Mouse (Mus musculus) forebrain, postnatal 0 days (tissue): ENCODE results near the gene Smurf2. TPM values are rescaled to one million over a fixed set of nuclear protein-coding genes. Genes with fewer than 3 reads are reported as not detected.
A peak's percentile ranks its signal among the peaks of the same experiment; 100 is the strongest.

ENCODE experiments used
- ATAC-seq: fragments of 200-750 bp; cut with Nextera tagmentation; 2 replicates; pipeline ENCODE4 v1.8.0; 2017; ENCODE audit warnings: mild to moderate bottlenecking, moderate library complexity
- DNase-seq: peaks from one replicate; pipeline ENCODE4 v3.0.0-alpha.2; 2015
- H3K27ac ChIP-seq: fragments of 300-500 bp; sonication (generic); 2 replicates; pipeline ENCODE4 v1.5.1; 2014; ENCODE audit warnings: low read depth, mild to moderate bottlenecking, antibody characterized with exemption, low read length, moderate library complexity, mixed read lengths
- H3K27me3 ChIP-seq: fragments of 300-500 bp; sonication (generic); 2 replicates; pipeline ENCODE4 v1.6.1; 2014; ENCODE audit warnings: mild to moderate bottlenecking, low read length, mixed read lengths; ENCODE audit not compliant: insufficient read depth
- H3K36me3 ChIP-seq: fragments of 300-500 bp; sonication (generic); 2 replicates; pipeline ENCODE4 v1.6.1; 2014; ENCODE audit warnings: mild to moderate bottlenecking, moderate library complexity; ENCODE audit not compliant: insufficient read depth
- H3K4me1 ChIP-seq: fragments of 300-500 bp; sonication (generic); 2 replicates; pipeline ENCODE4 v1.6.1; 2014; ENCODE audit warnings: antibody characterized with exemption; ENCODE audit not compliant: insufficient read depth
- H3K4me2 ChIP-seq: fragments of 300-500 bp; sonication (generic); 2 replicates; pipeline ENCODE4 v1.6.1; 2014; ENCODE audit warnings: low read depth, mild to moderate bottlenecking, moderate library complexity
- H3K4me3 ChIP-seq: fragments of 300-500 bp; sonication (generic); 2 replicates; pipeline ENCODE4 v1.5.1; 2014; ENCODE audit warnings: low read depth, low read length, mixed read lengths
- H3K9ac ChIP-seq: fragments of 300-500 bp; sonication (generic); 2 replicates; pipeline ENCODE4 v1.6.1; 2014; ENCODE audit warnings: mild to moderate bottlenecking
- H3K9me3 ChIP-seq: fragments of 300-500 bp; sonication (generic); 2 replicates; pipeline ENCODE4 v1.6.1; 2016; ENCODE audit warnings: low read length
- CTCF ChIP-seq: sonication (generic); IDR thresholded peaks from 2 replicates; pipeline ENCODE4 v1.5.1; 2016; ENCODE audit warnings: antibody characterized with exemption, control low read depth, low read depth
- WGBS: fragments of 180-500 bp; shearing (Covaris S2); extraction: QIAGEN DNeasy Blood & Tissue Kit; methylation state at CpG from one replicate; pipeline ENCODE4 v1.1.7; 2014; 5-methylcytosine and 5-hydroxymethylcytosine counted together
- polyA plus RNA-seq: library from polyadenylated mRNA; unstranded; fragments of >200 nt; fragmentation: Nextera tagmentation; extraction: Ambion mirVana; gene quantifications from 2 replicates; pipeline ENCODE4 v1.2.1, GENCODE M21; 2015
- total RNA-seq: library from RNA; depleted of rRNA; stranded (reverse); fragments of >200 nt; gene quantifications from 2 replicates; pipeline ENCODE4 v1.2.3, GENCODE M21; 2014

The Smurf2 gene
- total and polyA plus RNA-seq, 2 experiments from 2014 or later: 7.4 to 44.3 TPM

DNA sequence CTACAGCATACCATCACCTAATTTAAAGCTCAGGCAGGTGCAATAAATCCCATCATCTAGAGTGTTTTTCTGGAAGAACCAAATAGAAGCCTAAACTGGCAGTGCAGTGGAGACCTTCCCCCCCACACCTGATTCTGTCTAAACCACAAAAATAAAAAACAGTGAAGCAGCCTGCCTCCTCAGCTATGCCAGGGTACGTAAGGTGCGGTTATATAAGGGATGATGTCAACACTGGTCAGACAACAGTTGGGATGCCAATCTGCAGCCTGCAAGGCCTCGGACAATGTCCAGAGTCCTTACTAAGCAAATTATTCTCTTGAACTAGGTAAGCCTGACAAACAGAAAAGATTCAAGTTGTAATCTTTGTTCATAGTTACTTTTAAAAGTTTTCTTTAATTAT is 78.5 kb downstream of the Smurf2 start:
- H3K27me3 ChIP-seq: no peaks in the 10 kb centered on the region
- no peak overlapping the region for H3K4me3 ChIP-seq
- DNase-seq (no peak), ATAC-seq (no peak)
- no peaks in the 10 kb centered on the region for H3K4me1 ChIP-seq
- no peak for TF ChIP-seq CTCF
- peaks cover 25% of the 10 kb centered on the region for H3K36me3 ChIP-seq
- no peak overlapping the region for H3K9ac ChIP-seq
- 95% methylated on average over 3 of the region's 3 CpGs for WGBS
- H3K4me2 ChIP-seq: no peak overlapping the region
- no peak overlapping the region for H3K27ac ChIP-seq
- no peaks in the 10 kb centered on the region for H3K9me3 ChIP-seq

DNA sequence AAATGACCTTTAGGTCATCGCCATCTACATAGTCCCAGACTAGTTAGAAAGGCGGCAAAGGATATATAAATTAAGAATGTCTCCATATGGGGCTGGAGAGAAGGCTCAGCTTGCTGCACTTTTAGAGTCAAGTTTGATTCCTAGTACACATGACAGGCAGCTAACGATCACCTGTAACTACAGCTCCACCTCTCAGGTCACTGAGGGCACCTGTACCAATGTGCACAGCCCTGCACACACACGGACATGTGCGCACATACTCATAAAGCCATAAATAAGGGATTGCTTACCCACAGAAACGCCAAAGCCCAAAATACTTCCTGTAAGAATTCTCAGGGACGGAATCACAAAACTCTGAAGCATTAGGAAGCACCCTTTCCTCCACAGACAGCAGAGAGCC is 92.4 kb downstream of the Smurf2 start:
- no peak for TF ChIP-seq CTCF
- Histone ChIP-seq H3K4me1 (no peaks in the 10 kb centered on the region), H3K36me3 (peaks cover 45% of the 10 kb centered on the region), H3K4me3 (no peak overlapping the region), H3K4me2 (no peak overlapping the region), H3K9ac (no peak overlapping the region), H3K27ac (no peak overlapping the region), H3K9me3 (no peaks in the 10 kb centered on the region), H3K27me3 (no peaks in the 10 kb centered on the region)
- no peak for ATAC-seq
- no peak for DNase-seq
- WGBS: 96% methylated on average over 7 of the region's 7 CpGs

DNA sequence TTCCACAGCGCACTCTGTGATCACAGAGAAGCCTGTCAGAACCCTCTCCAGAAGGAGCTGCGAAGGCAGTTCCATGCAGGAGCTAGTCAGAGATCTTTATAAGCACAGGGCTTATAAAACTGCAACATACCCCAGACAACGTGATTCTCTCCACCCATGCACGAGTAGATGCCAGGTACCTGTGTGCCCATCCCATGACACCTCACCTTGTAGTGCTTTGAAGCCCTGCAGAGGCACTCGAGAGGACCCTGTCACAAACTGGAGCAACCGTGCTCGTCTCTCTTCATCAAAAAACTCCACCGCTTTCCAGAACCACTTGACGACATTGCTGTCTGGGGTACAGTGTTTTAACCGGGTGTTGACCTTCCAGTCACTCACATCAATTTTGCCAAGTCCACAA is 96.1 kb downstream of the Smurf2 start:
- DNase-seq: no peak
- 94% methylated on average over 10 of the region's 10 CpGs for WGBS

DNA sequence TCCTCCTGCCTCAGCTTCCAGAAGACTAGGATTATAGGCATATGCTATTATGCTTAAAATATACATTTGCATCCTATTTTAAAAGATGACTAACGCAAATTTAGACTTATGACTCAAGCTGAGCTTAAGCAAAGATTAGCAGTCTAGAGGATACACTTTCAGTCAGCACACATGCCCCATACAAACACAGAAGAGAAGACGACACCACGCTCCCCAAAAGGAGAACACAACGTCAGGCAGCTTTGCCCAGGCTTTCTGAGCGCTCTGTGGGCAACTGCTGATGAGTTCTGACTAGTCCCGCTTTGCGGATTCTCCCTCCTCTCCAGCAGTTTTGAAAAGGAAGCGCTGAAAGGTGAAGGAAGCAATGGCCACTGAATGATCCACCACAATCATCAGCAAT is 96.8 kb downstream of the Smurf2 start:
- H3K4me2 ChIP-seq: no peak overlapping the region
- no peaks in the 10 kb centered on the region for H3K9me3 ChIP-seq
- no peaks in the 10 kb centered on the region for H3K27me3 ChIP-seq
- H3K4me1 ChIP-seq: no peaks in the 10 kb centered on the region
- ATAC-seq: no peak
- 90% methylated on average over 8 of the region's 8 CpGs for WGBS
- DNase-seq: no peak
- TF ChIP-seq CTCF: no peak
- no peak overlapping the region for H3K9ac ChIP-seq
- H3K4me3 ChIP-seq: no peak overlapping the region
- peaks cover 44% of the 10 kb centered on the region for H3K36me3 ChIP-seq
- no peak overlapping the region for H3K27ac ChIP-seq

More for the DNA sequence above, 96.1 kb downstream of the Smurf2 start:
- Histone ChIP-seq H3K36me3 (peaks cover 41% of the 10 kb centered on the region), H3K4me2 (no peak overlapping the region), H3K4me3 (no peak overlapping the region), H3K9me3 (no peaks in the 10 kb centered on the region), H3K4me1 (no peaks in the 10 kb centered on the region), H3K27me3 (no peaks in the 10 kb centered on the region), H3K9ac (no peak overlapping the region), H3K27ac (no peak overlapping the region)
- no peak for ATAC-seq
- no peak for TF ChIP-seq CTCF

DNA sequence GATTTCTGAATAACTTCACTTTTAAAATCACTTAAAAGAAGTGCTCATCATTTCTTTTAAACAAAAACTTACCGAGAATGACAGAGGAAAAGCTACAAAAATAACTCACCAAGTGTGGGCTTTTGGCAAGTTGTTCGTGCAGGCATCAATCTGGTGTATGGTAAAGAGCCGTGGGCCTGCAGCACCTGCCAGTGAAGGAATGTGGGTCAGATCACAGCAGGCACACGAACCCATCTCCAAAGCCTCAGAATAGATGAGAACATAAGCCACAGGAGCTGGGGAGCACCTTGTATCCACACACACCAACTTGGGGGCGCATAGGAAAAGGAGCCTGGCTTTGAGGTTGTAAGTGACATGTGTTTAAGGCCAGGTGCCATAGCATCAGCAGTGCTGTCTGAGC is 97.6 kb downstream of the Smurf2 start:
- Histone ChIP-seq H3K9ac (no peak overlapping the region), H3K27me3 (no peaks in the 10 kb centered on the region), H3K27ac (no peak overlapping the region), H3K4me3 (no peak overlapping the region), H3K4me1 (no peaks in the 10 kb centered on the region; the same call in 1 of the 2 replicates), H3K4me2 (no peak overlapping the region), H3K36me3 (peaks cover 36% of the 10 kb centered on the region), H3K9me3 (no peaks in the 10 kb centered on the region)
- DNase-seq (no peak), ATAC-seq (no peak)
- no peak for TF ChIP-seq CTCF
- WGBS: 57% methylated on average over 5 of the region's 5 CpGs

DNA sequence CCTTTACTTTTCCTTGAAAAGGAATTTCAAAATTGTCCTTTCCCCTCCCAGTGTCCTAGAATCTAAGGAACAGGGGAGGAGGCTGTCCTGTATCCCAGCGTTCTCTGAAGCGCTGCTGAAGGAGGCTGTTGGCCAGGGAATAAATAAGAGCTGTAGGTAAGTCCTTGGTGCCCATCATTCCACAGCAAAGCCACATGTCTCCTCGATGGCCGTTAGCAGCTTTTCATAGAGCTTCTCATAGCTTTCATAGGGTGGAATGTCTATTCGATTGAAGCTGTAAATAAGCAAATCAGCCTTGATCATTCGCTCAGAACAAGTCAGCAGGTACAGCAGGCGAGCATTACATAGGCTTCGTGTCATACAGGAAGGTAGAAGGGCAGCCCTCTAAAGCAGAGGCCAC is 98.0 kb downstream of the Smurf2 start:
- WGBS: 89% methylated on average over 8 of the region's 8 CpGs
- Histone ChIP-seq H3K36me3 (peaks cover 36% of the 10 kb centered on the region), H3K9ac (no peak overlapping the region), H3K27me3 (no peaks in the 10 kb centered on the region), H3K4me3 (no peak overlapping the region), H3K4me2 (no peak overlapping the region), H3K9me3 (no peaks in the 10 kb centered on the region), H3K27ac (no peak overlapping the region), H3K4me1 (no peaks in the 10 kb centered on the region; the same call in 1 of the 2 replicates)
- TF ChIP-seq CTCF: no peak
- DNase-seq (no peak), ATAC-seq (no peak)

DNA sequence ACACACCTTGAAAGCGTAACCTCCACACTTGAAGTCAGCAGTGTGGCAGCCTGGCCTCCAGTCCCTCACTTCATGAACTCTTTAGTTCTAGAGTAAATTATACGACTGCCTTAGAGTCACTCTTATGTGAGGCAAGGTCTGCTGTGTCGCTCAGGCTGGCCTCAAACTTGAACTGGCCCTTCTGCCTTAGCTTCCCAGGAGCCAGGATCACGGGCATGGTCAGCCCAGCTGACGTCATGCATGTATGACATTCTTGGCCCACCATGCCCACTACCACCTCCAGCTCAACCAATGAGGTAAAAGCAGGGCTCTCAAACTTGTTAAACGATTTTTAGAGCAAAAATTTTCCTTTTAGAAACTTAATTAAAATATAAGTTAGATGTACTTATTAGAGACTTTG is 99.1 kb downstream of the Smurf2 start:
- 86% methylated on average over 6 of the region's 6 CpGs for WGBS
- H3K36me3 ChIP-seq: peaks cover 40% of the 10 kb centered on the region
- H3K4me3 ChIP-seq: no peak overlapping the region
- no peaks in the 10 kb centered on the region for H3K9me3 ChIP-seq
- no peak overlapping the region for H3K9ac ChIP-seq
- H3K27ac ChIP-seq: no peak overlapping the region
- no peaks in the 10 kb centered on the region; the same call in 1 of the 2 replicates for H3K4me1 ChIP-seq
- ATAC-seq (no peak), DNase-seq (no peak)
- no peaks in the 10 kb centered on the region for H3K27me3 ChIP-seq
- no peak overlapping the region for H3K4me2 ChIP-seq
- TF ChIP-seq CTCF: no peak

DNA sequence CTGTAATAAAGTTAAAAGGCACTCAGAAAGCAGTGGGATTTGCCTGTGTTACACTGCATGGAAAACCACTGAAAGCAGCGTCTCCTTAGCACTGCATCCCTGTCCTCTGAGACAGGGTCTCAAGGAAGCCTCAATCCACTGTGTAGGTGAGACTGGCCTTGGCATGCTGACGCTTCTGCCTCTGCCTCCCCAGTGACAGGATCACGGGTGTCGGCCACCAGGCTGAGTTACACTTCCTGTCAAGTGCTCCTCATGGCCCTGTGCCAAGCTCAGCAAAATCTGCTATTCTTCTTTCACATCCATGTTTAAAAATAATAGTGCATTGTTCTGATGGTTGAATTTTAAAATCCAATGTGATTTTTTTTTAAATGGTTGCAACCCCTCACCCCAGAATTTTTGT is 99.5 kb downstream of the Smurf2 start:
- no peak overlapping the region for H3K4me3 ChIP-seq
- H3K36me3 ChIP-seq: peaks cover 44% of the 10 kb centered on the region
- DNase-seq (no peak), ATAC-seq (0 out of 2 replicates have a peak, but pooled peaks have one; percentile 19)
- H3K4me2 ChIP-seq: no peak overlapping the region
- no peaks in the 10 kb centered on the region for H3K9me3 ChIP-seq
- H3K27ac ChIP-seq: no peak overlapping the region
- no peak overlapping the region for H3K9ac ChIP-seq
- 52% methylated on average over 4 of the region's 4 CpGs for WGBS
- H3K27me3 ChIP-seq: no peaks in the 10 kb centered on the region
- H3K4me1 ChIP-seq: no peaks in the 10 kb centered on the region; the same call in 1 of the 2 replicates
- TF ChIP-seq CTCF: no peak
